Mouse (Mus musculus): ENCODE results near the gene 4930544D05Rik.

The 4930544D05Rik gene

DNA sequence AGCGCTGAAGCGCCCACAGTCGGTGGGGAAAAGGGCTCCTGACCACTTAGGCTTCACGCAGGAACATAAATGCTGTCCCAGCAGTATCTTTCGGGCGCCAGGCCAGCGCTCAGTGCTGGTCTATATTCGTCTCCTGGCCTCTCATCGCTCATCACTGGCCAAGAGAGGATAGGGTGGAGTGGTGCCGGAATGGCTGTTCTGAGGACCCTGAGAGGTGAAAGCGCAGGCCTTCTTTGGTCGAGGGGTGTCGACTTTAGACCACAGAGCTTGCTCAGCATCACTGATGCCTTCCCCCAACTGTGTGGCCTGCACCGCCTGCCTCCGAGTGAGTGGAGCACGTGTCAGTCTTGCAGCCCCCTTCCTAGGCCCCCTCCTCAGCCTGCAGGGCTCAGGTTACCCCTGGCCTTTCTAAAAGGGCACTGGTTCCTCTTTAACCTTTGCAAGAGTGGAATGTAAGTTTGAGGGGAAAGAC, 40.8 kb downstream of the 4930544D05Rik start:
- no peak for DNase-seq (ENCODE audit: low spot score)

DNA sequence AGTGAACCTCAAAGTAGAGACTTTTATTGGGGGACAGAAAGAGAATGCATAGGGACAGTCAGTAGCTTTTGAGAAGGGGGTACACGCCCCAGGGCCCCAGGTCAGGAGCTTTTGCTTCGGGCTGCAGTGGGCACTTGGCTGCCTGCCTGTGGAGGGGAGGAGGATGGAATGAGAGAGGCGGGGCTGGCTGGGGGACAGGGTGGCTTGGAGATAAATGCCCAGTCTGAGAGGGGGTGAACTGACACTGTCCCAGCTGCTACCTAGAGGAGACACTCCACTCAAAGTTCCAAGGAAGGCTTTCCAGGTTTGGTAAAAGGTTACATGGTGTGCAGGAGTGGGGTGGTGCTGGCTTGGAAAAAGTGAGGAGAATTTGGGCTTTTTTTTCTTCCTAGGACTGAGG, 41.3 kb downstream of the 4930544D05Rik start, which contains the start of gene Eno3:
Gene Eno3, plus strand, starts transcription at position 239 of the 400 bp plus-strand sequence.
- no peak for DNase-seq (ENCODE audit: low spot score)

DNA sequence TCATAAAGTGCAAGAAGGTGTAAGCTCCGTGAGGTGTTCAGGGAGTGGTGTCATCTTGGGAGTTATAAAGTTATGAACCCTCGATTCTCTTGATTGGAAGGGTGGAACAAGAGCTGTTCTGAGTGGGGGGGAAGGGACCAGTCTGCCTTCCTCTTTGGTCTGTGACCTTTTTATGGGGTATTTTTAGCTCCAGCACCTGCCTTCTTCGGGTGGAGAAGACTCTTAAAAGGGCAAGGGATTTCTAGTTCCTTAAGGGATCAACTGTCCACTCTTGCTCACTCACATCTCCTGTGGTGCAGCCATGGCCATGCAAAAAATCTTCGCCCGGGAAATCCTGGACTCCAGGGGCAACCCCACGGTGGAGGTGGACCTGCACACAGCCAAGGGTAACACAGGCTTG, 41.9 kb downstream of the 4930544D05Rik start:
- no peak for DNase-seq (ENCODE audit: low spot score)

DNA sequence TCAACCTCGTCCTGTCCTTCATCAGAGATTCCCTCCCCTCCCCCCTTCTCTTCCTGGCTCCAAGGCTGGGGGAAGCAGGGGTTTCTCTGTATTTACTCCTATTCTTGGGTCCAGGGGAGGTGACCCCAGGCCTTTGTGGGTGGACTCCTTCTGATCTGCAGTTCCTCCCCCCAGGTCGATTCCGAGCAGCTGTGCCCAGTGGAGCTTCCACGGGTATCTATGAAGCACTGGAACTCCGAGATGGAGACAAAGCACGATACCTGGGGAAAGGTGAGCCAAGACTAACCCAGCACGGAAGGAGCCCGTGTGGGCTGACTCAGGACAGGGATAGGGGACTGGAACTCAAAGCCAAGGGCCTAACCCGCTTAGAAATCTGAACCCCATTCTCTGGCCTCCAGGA, 42.3 kb downstream of the 4930544D05Rik start:
- no peak for DNase-seq (ENCODE audit: low spot score)

DNA sequence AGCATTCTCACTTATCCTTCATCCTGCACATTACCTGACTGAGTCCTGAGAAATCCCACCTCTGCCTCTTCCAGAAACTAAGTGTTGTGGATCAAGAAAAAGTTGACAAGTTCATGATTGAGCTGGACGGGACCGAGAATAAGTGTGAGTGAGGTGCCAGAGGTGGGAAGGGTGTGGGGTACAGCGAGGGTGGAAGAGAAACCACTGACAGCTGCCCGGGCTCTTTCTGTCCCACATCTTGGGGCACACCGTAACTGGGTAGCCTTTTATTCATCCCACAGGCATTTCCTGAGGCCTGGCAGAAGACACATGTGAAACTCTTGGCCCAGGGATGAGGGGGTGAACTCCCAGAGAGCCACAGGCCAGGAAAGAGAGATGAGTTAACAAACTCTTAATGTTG, 42.9 kb downstream of the 4930544D05Rik start:
- DNase-seq (ENCODE audit: low spot score), result no peak

DNA sequence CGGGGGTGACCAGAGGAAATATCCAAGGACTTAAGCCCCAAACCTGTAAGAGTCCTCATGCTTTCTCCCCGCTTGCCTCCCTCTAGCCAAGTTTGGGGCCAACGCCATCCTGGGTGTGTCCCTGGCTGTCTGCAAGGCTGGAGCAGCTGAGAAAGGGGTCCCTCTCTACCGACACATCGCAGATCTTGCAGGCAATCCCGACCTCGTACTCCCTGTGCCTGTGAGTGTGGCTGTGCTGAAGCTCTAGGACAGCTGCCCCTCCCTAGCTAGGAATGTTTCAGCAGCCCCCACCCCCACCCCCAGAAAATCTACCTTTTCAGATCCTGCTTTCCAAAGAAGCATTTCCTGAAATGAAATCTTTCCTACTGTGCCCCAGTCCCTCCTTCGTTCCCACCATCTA, 43.3 kb downstream of the 4930544D05Rik start:
- DNase-seq (ENCODE audit: low spot score), result no peak

DNA sequence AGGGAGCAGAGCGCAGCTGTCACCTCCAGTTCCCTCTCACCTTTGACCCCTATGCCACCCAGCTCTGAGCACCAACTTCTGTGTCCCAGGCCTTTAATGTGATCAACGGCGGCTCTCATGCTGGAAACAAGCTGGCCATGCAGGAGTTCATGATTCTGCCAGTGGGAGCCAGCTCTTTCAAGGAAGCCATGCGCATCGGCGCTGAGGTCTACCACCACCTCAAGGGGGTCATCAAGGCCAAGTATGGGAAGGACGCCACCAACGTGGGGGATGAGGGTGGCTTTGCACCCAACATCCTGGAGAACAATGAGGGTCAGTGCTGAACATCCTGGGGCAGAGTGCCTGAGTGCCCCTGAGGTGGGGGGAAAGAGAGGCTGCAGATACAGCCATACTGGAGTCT, 44.9 kb downstream of the 4930544D05Rik start:
- no peak for DNase-seq (ENCODE audit: low spot score)

DNA sequence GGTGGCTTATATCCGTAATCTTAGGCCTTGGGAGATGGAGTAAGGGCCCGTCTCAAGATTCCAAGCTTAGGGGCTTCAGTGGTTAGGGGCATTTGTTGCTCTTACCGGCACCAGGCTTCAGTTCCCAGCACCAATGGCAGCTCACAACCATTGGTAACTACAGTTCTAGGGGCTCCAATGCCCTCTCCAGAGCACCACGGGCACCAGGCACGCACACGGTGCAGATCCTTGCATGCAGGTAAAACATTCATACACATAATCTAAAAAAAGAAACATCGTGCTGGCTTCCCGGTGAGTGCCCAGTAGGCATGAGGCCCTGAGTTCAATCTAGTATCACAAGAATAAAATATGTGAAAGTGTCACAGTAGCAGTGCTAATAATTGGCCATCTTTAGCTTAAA, 47.5 kb downstream of the 4930544D05Rik start:
- DNase-seq (ENCODE audit: low spot score), result no peak

DNA sequence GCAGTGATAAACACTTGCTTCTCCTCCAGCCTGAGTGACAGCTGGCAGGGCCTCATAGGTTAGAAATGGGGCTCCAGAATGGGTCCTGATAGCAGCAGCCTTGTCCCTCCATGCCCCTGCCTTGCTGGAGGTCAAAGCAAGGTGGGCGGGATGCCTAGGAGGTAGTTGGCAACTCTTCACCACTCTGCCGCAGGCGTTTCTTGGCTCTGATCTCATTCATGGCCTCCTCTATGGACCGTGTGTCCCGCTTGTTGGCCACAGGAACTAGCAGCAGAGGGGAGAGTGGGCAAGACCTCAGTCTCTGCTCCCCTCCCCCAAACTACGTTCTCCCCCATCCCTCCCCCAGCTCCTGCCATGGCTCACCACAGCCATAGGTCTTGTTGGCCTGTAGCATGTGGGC, 48.3 kb downstream of the 4930544D05Rik start:
- DNase-seq (ENCODE audit: low spot score), result no peak

DNA sequence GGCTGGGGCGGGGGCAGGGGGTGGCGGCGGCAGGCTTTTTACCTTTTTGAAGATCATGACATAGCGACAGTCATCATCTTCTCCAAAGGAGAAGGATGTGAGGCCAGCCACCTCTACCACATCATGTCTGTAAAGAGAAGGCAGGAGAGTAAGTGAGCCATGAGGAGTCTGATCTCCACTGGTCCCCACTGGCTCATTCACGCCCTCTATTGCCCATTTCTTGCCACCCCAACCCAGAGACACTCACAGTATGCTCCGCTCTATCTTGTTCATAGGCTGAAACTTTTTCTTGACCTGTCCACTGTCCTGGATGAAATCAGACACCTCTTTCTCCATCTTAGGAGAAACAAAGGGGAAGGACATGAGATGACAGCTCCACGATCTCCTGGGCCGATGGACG, 49.1 kb downstream of the 4930544D05Rik start:
- DNase-seq (ENCODE audit: low spot score), result no peak
